Mouse (Mus musculus): ENCODE data around the gene Tmem11.

- TF ChIP-seq TAL1 (IDR thresholded peaks at IDR 0.05; ENCODE audit: low read length) (no peak), GATA1 (IDR thresholded peaks at IDR 0.05; ENCODE audit: low read length) (no peak)
Observed at GRCm38 (mm10) chr11:60816398-60816797, 62.7 kb downstream of the Tmem11 start.
